Mouse (Mus musculus): ENCODE results near the gene Trir.

- TF ChIP-seq CEBPB (IDR thresholded peaks at IDR 0.05; ENCODE audit: insufficient read depth, poor library complexity, severe bottlenecking) (no peak), MYOD1 (IDR thresholded peaks at IDR 0.05; ENCODE audit: control insufficient read depth in 1 of 3, insufficient read length in 2 of 3, low read depth in 2 of 3) (no peak), POLR2A (IDR thresholded peaks at IDR 0.05; ENCODE audit: insufficient read length, low read depth) (no peak)
Observed at GRCm38 (mm10) chr8:85074167-85074566, 47.5 kb downstream of the Trir start.

All from myocyte (in vitro differentiated cells).